26 mouse cellular contexts compared by ENCODE assay signal in genomic region chr6:25032878-25033509, GRCm38 (mm10).
DNase-seq lines count a peak whose midpoint lies in the region; ATAC-seq and TF ChIP-seq lines count a peak whose summit lies in the region.
"Had no signal": no experiment of that assay in that cellular context is flagged by ENCODE, and none has a peak within 500 bp of the region (broad histone marks: within the 10 kb centered on the region; RNA-seq: fewer than 3 reads in every experiment).

No protein-coding gene starts in this region.

- 21% methylated on average over 2 of the region's 2 CpGs for WGBS in forebrain, embryonic 12.5 days
- WGBS in forebrain, embryonic 15.5 days: 13% methylated on average over 2 of the region's 2 CpGs

- H3K4me3 ChIP-seq in forebrain, embryonic 12.5 days (replicated peaks): no peak overlapping the region
- H3K4me3 ChIP-seq in forebrain, embryonic 15.5 days: no peak overlapping the region
- no peak overlapping the region for H3K4me3 ChIP-seq in cortical plate, adult 2 months (ENCODE audit: insufficient read depth, low read length)
- H3K4me3 ChIP-seq: embryonic facial prominence, embryonic 12.5 days; forebrain, embryonic 13.5 days; heart, adult 2 months; heart, embryonic 13.5 days; hindbrain, embryonic 13.5 days; limb, embryonic 10.5 days; liver, embryonic 15.5 days had no signal

- DNase-seq in left cerebral cortex, adult 11 months (ENCODE audit: low spot score): peak; percentile 6
- DNase-seq in left cerebral cortex, postnatal 10 days (ENCODE audit: extremely low spot score in 1 of 2, low spot score in 2 of 2): no peak
- DNase-seq in Muller cell, postnatal 12 days (ENCODE audit: inconsistent ontology term): peak; percentile 15
- DNase-seq in thymus, postnatal 14 days: no peak
- DNase-seq in spleen, adult 18-20 months: no peak
- DNase-seq: adrenal gland, postnatal 25 days; cerebellum, adult 11 months; cerebellum, postnatal 10 days; gastrocnemius, postnatal 36 days; heart, adult 2 months; heart, postnatal 14 days; kidney, adult 2 months; kidney, postnatal 10 days; liver; lung, postnatal 4 days; thymus, adult 2 months had no signal

- ATAC-seq in forebrain, embryonic 12.5 days (ENCODE audit: low FRiP score): peak; percentile 9; the same call in 1 of the 2 replicates
- ATAC-seq in forebrain, embryonic 15.5 days (replicated peaks): no peak
- ATAC-seq: forebrain, embryonic 13.5 days had no signal

- H3K9me3 ChIP-seq in forebrain, embryonic 12.5 days: no peaks in the 10 kb centered on the region
- H3K9me3 ChIP-seq in forebrain, embryonic 15.5 days: no peaks in the 10 kb centered on the region
- H3K9me3 ChIP-seq: embryonic facial prominence, embryonic 12.5 days; forebrain, embryonic 13.5 days; G1E; heart, embryonic 13.5 days; hindbrain, embryonic 13.5 days; limb, embryonic 10.5 days; liver, embryonic 15.5 days had no signal

- no peak for TF ChIP-seq POLR2A in cortical plate, adult 2 months (IDR thresholded peaks at IDR 0.05; ENCODE audit: extremely low read depth, insufficient read depth, low read length)

- no peaks in the 10 kb centered on the region for H3K27me3 ChIP-seq in forebrain, embryonic 12.5 days
- H3K27me3 ChIP-seq in forebrain, embryonic 15.5 days: no peaks in the 10 kb centered on the region
- H3K27me3 ChIP-seq: embryonic facial prominence, embryonic 12.5 days; forebrain, embryonic 13.5 days; heart, embryonic 13.5 days; hindbrain, embryonic 13.5 days; liver, embryonic 15.5 days had no signal

- intact Hi-C loops in left cerebral cortex, postnatal 10 days (cut with DNase I): no loop called here

- no peaks in the 10 kb centered on the region for H3K36me3 ChIP-seq in forebrain, embryonic 12.5 days (replicated peaks)
- no peaks in the 10 kb centered on the region for H3K36me3 ChIP-seq in forebrain, embryonic 15.5 days
- H3K36me3 ChIP-seq: embryonic facial prominence, embryonic 12.5 days; G1E; heart, embryonic 13.5 days; hindbrain, embryonic 13.5 days; limb, embryonic 10.5 days; liver, embryonic 15.5 days had no signal

- H3K9ac ChIP-seq in forebrain, embryonic 12.5 days: no peak overlapping the region
- no peak overlapping the region for H3K9ac ChIP-seq in forebrain, embryonic 15.5 days (replicated peaks)
- H3K9ac ChIP-seq: embryonic facial prominence, embryonic 12.5 days; forebrain, embryonic 13.5 days; heart, embryonic 13.5 days; hindbrain, embryonic 13.5 days; liver, embryonic 15.5 days had no signal

- H3K27ac ChIP-seq in forebrain, embryonic 12.5 days: no peak overlapping the region
- no peak overlapping the region for H3K27ac ChIP-seq in forebrain, embryonic 15.5 days (replicated peaks)
- peak overlapping the region; percentile 56; the same call in 1 of the 2 replicates for H3K27ac ChIP-seq in cortical plate, adult 2 months (ENCODE audit: insufficient read depth, low read length)
- H3K27ac ChIP-seq: embryonic facial prominence, embryonic 12.5 days; forebrain, embryonic 13.5 days; heart, adult 2 months; heart, embryonic 13.5 days; hindbrain, embryonic 13.5 days; limb, embryonic 10.5 days; liver, embryonic 15.5 days had no signal

- TF ChIP-seq CTCF in cortical plate, adult 2 months (IDR thresholded peaks at IDR 0.05; ENCODE audit: extremely low read depth, insufficient read depth, low read length): no peak

- no peak overlapping the region for H3K4me2 ChIP-seq in forebrain, embryonic 12.5 days
- H3K4me2 ChIP-seq in forebrain, embryonic 15.5 days (replicated peaks): no peak overlapping the region
- H3K4me2 ChIP-seq: embryonic facial prominence, embryonic 12.5 days; forebrain, embryonic 13.5 days; heart, embryonic 13.5 days; hindbrain, embryonic 13.5 days; liver, embryonic 15.5 days had no signal

- H3K4me1 ChIP-seq in forebrain, embryonic 12.5 days: no peaks in the 10 kb centered on the region
- peaks cover 4% of the 10 kb centered on the region for H3K4me1 ChIP-seq in forebrain, embryonic 15.5 days
- H3K4me1 ChIP-seq in cortical plate, adult 2 months (ENCODE audit: control insufficient read depth, insufficient read depth, low read length): no peaks in the 10 kb centered on the region; the same call in 1 of the 2 replicates
- H3K4me1 ChIP-seq: embryonic facial prominence, embryonic 12.5 days; heart, embryonic 13.5 days; hindbrain, embryonic 13.5 days; limb, embryonic 10.5 days; liver, embryonic 15.5 days had no signal

Comparison
In these comparisons a context has a peak if more than half of its experiments do, and no peak if none do; other contexts are left out.
1. DNase-seq: peak in left cerebral cortex, adult 11 months (single experiment) and Muller cell, postnatal 12 days (single experiment); none in left cerebral cortex, postnatal 10 days (0 of 2), thymus, postnatal 14 days (single experiment) and spleen, adult 18-20 months (0 of 2).